Mouse (Mus musculus): ENCODE measurements at regions not wholly inside any gene's neighbourhood (a gene's known extent, or its start where the extent isn't known, plus 50 kb on each side); places are given as distances from the start of the nearest gene placed in this dataset.

- no peak for DNase-seq
Observed at GRCm38 (mm10) chr8:76309200-76309599, 590.0 kb upstream of the Nr3c2 start.

- DNase-seq: no peak
Observed at GRCm38 (mm10) chr8:76328540-76328939, 570.7 kb upstream of the Nr3c2 start.

GRCm38 (mm10) chr8:76343072-76343471 is 556.2 kb upstream of the Nr3c2 start:
- DNase-seq: peak; percentile 63

- no peak for DNase-seq
Observed at GRCm38 (mm10) chr8:76346150-76346549, 553.1 kb upstream of the Nr3c2 start.

GRCm38 (mm10) chr8:76346832-76347231 is 552.4 kb upstream of the Nr3c2 start:
- DNase-seq: peak; percentile 9

GRCm38 (mm10) chr8:76374314-76374713 is 524.9 kb upstream of the Nr3c2 start:
- DNase-seq: peak; percentile 90

- DNase-seq: no peak
Observed at GRCm38 (mm10) chr8:76377711-76378110, 521.5 kb upstream of the Nr3c2 start.

- DNase-seq: no peak
Observed at GRCm38 (mm10) chr8:76381643-76382042, 517.6 kb upstream of the Nr3c2 start.

GRCm38 (mm10) chr8:76383583-76384281 is 515.5 kb upstream of the Nr3c2 start:
- DNase-seq: no peak

GRCm38 (mm10) chr8:76384282-76384637 is 515.0 kb upstream of the Nr3c2 start:
- no peak for DNase-seq

- no peak for DNase-seq
Observed at GRCm38 (mm10) chr8:76392004-76392403, 507.2 kb upstream of the Nr3c2 start.

- no peak for DNase-seq
Observed at GRCm38 (mm10) chr8:76422459-76422858, 476.8 kb upstream of the Nr3c2 start.

GRCm38 (mm10) chr8:76422861-76423532 is 476.2 kb upstream of the Nr3c2 start:
- DNase-seq: no peak

- DNase-seq: no peak
Observed at GRCm38 (mm10) chr8:76429818-76430217, 469.4 kb upstream of the Nr3c2 start.

GRCm38 (mm10) chr8:76432813-76433212 is 466.4 kb upstream of the Nr3c2 start:
- DNase-seq: no peak

GRCm38 (mm10) chr8:76437951-76438350 is 461.3 kb upstream of the Nr3c2 start:
- DNase-seq: peak; percentile 57

- DNase-seq: peak; percentile 12
Observed at GRCm38 (mm10) chr8:76474464-76475208, 424.6 kb upstream of the Nr3c2 start.

GRCm38 (mm10) chr8:76478966-76479365 is 420.3 kb upstream of the Nr3c2 start:
- no peak for DNase-seq

- DNase-seq: no peak
Observed at GRCm38 (mm10) chr8:76503621-76504020, 395.6 kb upstream of the Nr3c2 start.

GRCm38 (mm10) chr8:76507247-76507646 is 392.0 kb upstream of the Nr3c2 start:
- no peak for DNase-seq

GRCm38 (mm10) chr8:76509201-76509600 is 390.0 kb upstream of the Nr3c2 start:
- DNase-seq: no peak

- no peak for DNase-seq
Observed at GRCm38 (mm10) chr8:76514132-76514531, 385.1 kb upstream of the Nr3c2 start.

- no peak for DNase-seq
Observed at GRCm38 (mm10) chr8:76538806-76539480, 360.3 kb upstream of the Nr3c2 start.

All from kidney, adult 9 months (tissue).